Mouse (Mus musculus) lung, adult 2 months (tissue): ENCODE measurements at regions not wholly inside any gene's neighbourhood (a gene's known extent, or its start where the extent isn't known, plus 50 kb on each side); places are given as distances from the start of the nearest gene placed in this dataset.
"Not testable (repeated sequence)": the region's sequence is repeated elsewhere in the genome, so short reads cannot be mapped to it uniquely, and the experiment has no call there.

Experiments
- DNase-seq: peaks from one replicate; pipeline ENCODE4 v3.0.0; 2022
- H3K4me1 ChIP-seq: fragments of 200-500 bp; 2 replicates; pipeline ENCODE4 v1.6.1; 2011; ENCODE audit warnings: low read length; ENCODE audit not compliant: control insufficient read depth, insufficient read depth
- H3K4me3 ChIP-seq: fragments of 200-500 bp; replicated peaks from 2 replicates; pipeline ENCODE3; 2011; ENCODE audit warnings: low read depth, mild to moderate bottlenecking, control low read depth, low read length; ENCODE audit errors: extremely low read depth
- CTCF ChIP-seq: fragments of 200-500 bp; IDR thresholded peaks from 2 replicates; pipeline ENCODE4 v1.5.1; 2011; ENCODE audit warnings: mild to moderate bottlenecking, low read length, control low read depth; ENCODE audit not compliant: insufficient read depth
- POLR2A ChIP-seq: fragments of 200-500 bp; IDR thresholded peaks from 2 replicates; pipeline ENCODE4 v1.6.1; 2011; ENCODE audit warnings: low read depth, mild to moderate bottlenecking, control low read depth, low read length, borderline replicate concordance; ENCODE audit errors: extremely low read depth
- WGBS: fragments of 180-500 bp; shearing (Covaris S2); methylation state at CpG from one replicate; pipeline ENCODE4 v1.1.7; 2018; 5-methylcytosine and 5-hydroxymethylcytosine counted together

DNA sequence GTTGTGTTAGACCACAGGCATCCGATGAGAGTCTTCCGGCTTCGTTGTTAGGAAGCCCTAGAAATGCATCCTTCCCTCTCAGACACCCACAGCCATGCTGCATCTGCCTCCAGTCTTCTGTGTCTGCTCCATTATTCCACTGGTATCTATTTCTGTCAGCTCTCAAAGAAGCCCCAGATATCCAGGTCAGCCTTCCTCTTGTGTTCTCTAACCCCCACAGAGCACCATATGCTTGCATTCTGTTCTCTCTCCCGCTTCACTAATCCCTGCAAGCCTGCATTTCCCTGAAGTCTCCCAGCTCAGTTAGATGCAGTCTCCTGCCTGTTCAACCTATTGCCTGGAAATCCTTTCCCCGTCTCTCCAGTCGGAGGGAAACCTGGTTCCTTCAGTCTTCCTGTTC is 53.6 kb upstream of the Wdfy3 start:
- H3K4me1 ChIP-seq, result no peaks in the 10 kb centered on the region
- 60% methylated on average over 6 of the region's 6 CpGs for WGBS
- no peak for DNase-seq
- H3K4me3 ChIP-seq, result no peak overlapping the region
- TF ChIP-seq CTCF, result no peak
- TF ChIP-seq POLR2A, result no peak

DNA sequence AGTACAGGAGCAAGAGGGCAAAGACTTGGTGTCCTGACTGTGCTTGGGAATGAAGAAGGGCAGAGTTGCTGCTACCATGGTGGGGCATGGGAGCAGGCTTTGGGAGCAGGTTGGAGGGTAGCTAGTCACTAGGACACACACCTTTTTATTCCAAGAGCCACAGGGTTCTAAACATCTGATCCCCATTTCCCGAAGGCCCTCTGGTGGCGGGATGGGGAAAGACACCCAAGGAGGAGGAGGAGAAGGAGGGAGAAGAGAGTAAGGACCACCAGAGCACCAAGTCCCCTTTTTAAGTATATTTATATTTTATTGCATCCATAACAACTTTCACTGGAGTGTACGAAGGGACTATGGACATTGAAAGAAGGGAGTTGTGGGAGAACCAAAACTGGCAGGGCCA is 57.0 kb upstream of the Wdfy3 start:
- peak; percentile 34 for DNase-seq
- Histone ChIP-seq H3K4me3 (no peak overlapping the region), H3K4me1 (no peaks in the 10 kb centered on the region)
- WGBS, result 14% methylated on average over 3 of the region's 3 CpGs
- peak; percentile 69 for TF ChIP-seq CTCF
- no peak for TF ChIP-seq POLR2A

DNA sequence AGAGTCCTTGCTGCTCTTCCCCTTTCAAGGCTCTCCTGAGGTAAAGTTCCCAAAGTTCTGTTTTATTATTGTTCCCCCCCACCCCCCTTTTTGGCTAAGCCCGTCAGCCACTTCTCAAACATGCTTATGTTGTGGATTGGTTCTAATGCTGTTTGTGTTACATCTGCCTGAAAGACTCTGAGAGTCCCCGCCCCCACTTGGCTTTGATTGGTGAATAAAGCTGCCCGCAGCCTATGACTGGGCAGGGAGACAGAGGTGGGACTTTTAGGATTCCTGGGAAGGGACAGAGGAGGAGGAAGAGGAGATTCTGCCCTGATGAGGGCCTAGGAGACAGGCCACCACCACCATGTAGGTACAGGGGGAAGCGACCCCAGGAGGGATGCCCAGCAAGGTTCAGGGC is 78.3 kb upstream of the Wdfy3 start:
- 55% methylated on average over 4 of the region's 4 CpGs for WGBS
- Histone ChIP-seq H3K4me1 (no peaks in the 10 kb centered on the region), H3K4me3 (no peak overlapping the region)
- TF ChIP-seq CTCF, result no peak
- TF ChIP-seq POLR2A, result no peak
- no peak for DNase-seq

DNA sequence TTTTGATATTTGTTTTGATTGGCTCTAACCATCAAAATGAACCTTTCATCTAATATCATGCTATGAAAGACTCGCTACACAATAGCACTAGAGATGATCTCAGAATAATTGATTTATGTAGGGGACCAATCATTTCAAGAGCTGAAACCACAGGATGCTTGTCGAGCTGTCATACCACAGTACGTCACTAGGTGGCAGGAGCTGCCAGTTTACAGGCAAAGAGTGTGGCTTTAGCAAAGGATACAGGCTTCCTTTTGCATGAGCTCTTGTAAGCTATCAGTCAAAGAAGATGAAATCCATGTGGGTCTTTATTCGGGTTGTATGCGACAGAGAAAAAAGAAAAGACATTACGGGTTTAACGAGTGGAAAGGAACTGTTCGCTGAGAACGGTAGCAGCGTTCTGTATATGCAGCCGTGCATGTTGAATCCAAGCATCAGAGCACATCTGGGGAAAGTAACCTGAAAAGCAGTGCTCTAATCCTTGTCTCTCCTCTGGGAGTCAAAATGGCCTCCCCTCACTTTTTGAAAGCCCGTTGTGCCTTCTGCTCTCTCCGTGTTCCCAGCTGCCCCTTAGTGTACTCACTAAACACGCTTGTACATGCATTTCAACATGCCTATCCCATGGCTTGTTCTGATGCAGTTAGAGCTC is 79.9 kb upstream of the Wdfy3 start:
- peak; percentile 55 for DNase-seq
- 48% methylated on average over 14 of the region's 14 CpGs for WGBS
- TF ChIP-seq POLR2A, result no peak
- peak; percentile 83 for TF ChIP-seq CTCF
- Histone ChIP-seq H3K4me3 (no peak overlapping the region), H3K4me1 (no peaks in the 10 kb centered on the region)

DNA sequence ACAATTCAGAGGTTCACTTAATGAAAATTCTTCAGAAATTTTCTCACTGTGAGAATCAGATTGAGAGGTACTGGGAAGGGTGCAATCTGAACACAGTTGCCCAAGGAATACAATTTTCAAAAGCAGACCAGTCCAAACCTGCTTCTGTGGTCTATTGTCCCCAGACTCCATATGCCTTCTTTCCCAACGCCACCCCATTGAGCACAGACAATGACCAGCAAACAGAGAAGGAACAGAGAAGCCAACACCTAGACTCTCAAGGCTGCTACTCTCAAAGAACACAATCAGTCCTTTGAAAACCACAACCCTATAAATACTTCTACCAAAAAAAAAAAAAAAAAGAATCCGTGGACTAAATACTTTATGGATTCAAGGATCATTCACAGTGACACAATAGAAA is 89.9 kb upstream of the Wdfy3 start:
- no peak overlapping the region for H3K4me3 ChIP-seq
- WGBS, result 70% methylated on average over 2 of the region's 2 CpGs
- no peak for DNase-seq
- H3K4me1 ChIP-seq, result no peaks in the 10 kb centered on the region
- no peak for TF ChIP-seq CTCF
- no peak for TF ChIP-seq POLR2A

DNA sequence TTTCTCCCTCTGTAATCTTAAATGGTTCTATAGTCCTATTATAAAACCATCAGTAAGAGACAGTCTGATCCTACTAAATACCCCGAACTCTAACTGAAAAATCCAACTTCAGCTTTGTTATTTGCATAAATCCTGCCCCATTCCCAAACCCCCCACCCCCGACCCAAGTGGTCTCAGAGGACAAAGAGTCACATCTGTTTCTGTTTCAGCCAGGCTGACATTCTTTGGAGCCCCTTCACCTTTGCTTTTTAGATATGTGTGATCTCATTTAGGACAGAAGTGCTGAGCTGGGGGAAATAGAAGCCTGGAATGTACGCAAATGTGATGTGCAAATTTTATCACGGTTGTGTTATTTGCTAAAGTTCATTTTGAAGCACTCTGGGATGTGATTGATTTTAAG is 98.3 kb upstream of the Wdfy3 start:
- 37% methylated on average over 4 of the region's 4 CpGs for WGBS
- DNase-seq, result no peak
- H3K4me1 ChIP-seq, result no peaks in the 10 kb centered on the region
- H3K4me3 ChIP-seq, result no peak overlapping the region
- no peak for TF ChIP-seq CTCF
- TF ChIP-seq POLR2A, result no peak

- Histone ChIP-seq H3K4me1 (no peaks in the 10 kb centered on the region), H3K4me3 (no peak overlapping the region)
- 80% methylated on average over 2 of the region's 3 CpGs for WGBS
- TF ChIP-seq POLR2A (no peak), CTCF (no peak)
- no peak for DNase-seq
These were observed 102.1 kb upstream of the Wdfy3 start for GRCm38 (mm10) chr5:102171808-102172207.

GRCm38 (mm10) chr5:102180250-102180649 is 110.5 kb upstream of the Wdfy3 start:
- H3K4me3 ChIP-seq, result no peak overlapping the region
- H3K4me1 ChIP-seq, result no peaks in the 10 kb centered on the region
- no peak for TF ChIP-seq CTCF
- TF ChIP-seq POLR2A, result no peak
- DNase-seq, result no peak
- WGBS, result 74% methylated on average over 8 of the region's 8 CpGs

- 72% methylated on average over 4 of the region's 4 CpGs for WGBS
- H3K4me1 ChIP-seq, DNase-seq, H3K4me3 ChIP-seq: not testable (repeated sequence)
These were observed 119.2 kb upstream of the Wdfy3 start for GRCm38 (mm10) chr5:102188951-102189350.

DNA sequence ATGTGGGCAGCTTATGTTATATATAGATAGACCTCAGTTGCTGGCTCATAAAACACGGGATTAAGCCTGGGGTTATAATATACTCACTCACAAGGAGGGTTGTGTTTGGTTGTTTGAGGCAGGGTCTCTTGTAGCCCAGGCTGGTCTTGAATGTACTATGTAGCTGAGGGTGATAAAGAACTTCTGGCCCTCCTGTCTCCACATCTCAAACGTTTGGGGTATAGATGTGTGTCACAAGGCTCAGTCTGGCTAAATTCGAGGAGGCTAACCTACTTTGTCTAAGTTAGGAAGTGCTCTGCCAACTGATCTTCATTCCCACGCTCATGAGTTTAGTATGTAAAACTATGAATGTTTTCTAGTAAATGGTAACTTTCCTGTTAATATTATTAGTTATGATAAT is 136.7 kb upstream of the Wdfy3 start:
- 46% methylated on average over 4 of the region's 4 CpGs for WGBS
- TF ChIP-seq CTCF (no peak), POLR2A (no peak)
- no peaks in the 10 kb centered on the region for H3K4me1 ChIP-seq
- no peak overlapping the region for H3K4me3 ChIP-seq
- DNase-seq, result no peak
